In genomic region chr10:93932020-93932419, GRCm38 (mm10) we compare ENCODE assay signal across 14 mouse cellular contexts.
"Had no signal": no experiment of that assay in that cellular context is flagged by ENCODE, and none has a peak within 500 bp of the region (broad histone marks: within the 10 kb centered on the region; RNA-seq: fewer than 3 reads in every experiment).

No protein-coding gene starts in this region.

- ATAC-seq: liver, postnatal 0 days; midbrain, embryonic 16.5 days had no signal

- H3K36me3 ChIP-seq: limb, embryonic 12.5 days; liver, embryonic 13.5 days; lung, embryonic 15.5 days; midbrain, embryonic 12.5 days; neural tube, embryonic 13.5 days had no signal

- H3K27ac ChIP-seq: liver, embryonic 13.5 days; lung, embryonic 15.5 days; midbrain, embryonic 12.5 days; neural tube, embryonic 13.5 days had no signal

- H3K9me3 ChIP-seq: liver, embryonic 13.5 days; lung, embryonic 15.5 days; midbrain, embryonic 12.5 days had no signal

- H3K4me3 ChIP-seq: limb, embryonic 12.5 days; liver, embryonic 13.5 days; lung, embryonic 15.5 days; midbrain, embryonic 12.5 days; neural tube, embryonic 13.5 days had no signal

- H3K27me3 ChIP-seq: lung, embryonic 15.5 days; midbrain, embryonic 12.5 days; neural tube, embryonic 13.5 days had no signal

- H3K9ac ChIP-seq: limb, embryonic 12.5 days; liver, embryonic 13.5 days; liver, postnatal 0 days; lung, embryonic 15.5 days; midbrain, embryonic 12.5 days; neural tube, embryonic 13.5 days had no signal

- DNase-seq: kidney, adult 18-20 months; kidney, postnatal 10 days; liver; liver, embryonic 13.5 days; liver, postnatal 0 days; lung, postnatal 14 days; retina, postnatal 1 day; right cerebral cortex, postnatal 4 days; spleen, adult 18-20 months had no signal

- H3K4me2 ChIP-seq: limb, embryonic 12.5 days; liver, embryonic 13.5 days; lung, embryonic 15.5 days; midbrain, embryonic 12.5 days; neural tube, embryonic 13.5 days had no signal

- H3K4me1 ChIP-seq: liver, embryonic 13.5 days had no signal
